Mouse (Mus musculus) kidney, adult 2 months (tissue): ENCODE measurements at regions not wholly inside any gene's neighbourhood (a gene's known extent, or its start where the extent isn't known, plus 50 kb on each side); places are given as distances from the start of the nearest gene placed in this dataset.

Experiments
- DNase-seq: peaks from one replicate; pipeline ENCODE4 v3.0.0; 2021
- H3K27ac ChIP-seq: fragments of 200-500 bp; 2 replicates; pipeline ENCODE4 v1.5.1; 2012; ENCODE audit warnings: low read depth, low read length, control low read depth, inconsistent platforms; ENCODE audit not compliant: insufficient read depth
- H3K27me3 ChIP-seq: fragments of 200-500 bp; replicated peaks from 2 replicates; pipeline ENCODE4 v1.6.1; 2012; ENCODE audit warnings: mild to moderate bottlenecking, moderate library complexity, low read length, inconsistent platforms; ENCODE audit not compliant: control insufficient read depth, insufficient read depth
- H3K36me3 ChIP-seq: fragments of 200-500 bp; 2 replicates; pipeline ENCODE4 v1.6.1; 2012; ENCODE audit warnings: mild to moderate bottlenecking, moderate library complexity, low read length, inconsistent platforms; ENCODE audit not compliant: control insufficient read depth, insufficient read depth
- H3K4me1 ChIP-seq: fragments of 200-500 bp; 2 replicates; pipeline ENCODE4 v1.6.1; 2011; ENCODE audit warnings: low read length; ENCODE audit not compliant: control insufficient read depth, insufficient read depth
- H3K4me3 ChIP-seq: fragments of 200-500 bp; 2 replicates; pipeline ENCODE4 v1.5.1; 2011; ENCODE audit warnings: mild to moderate bottlenecking, low read depth, low read length, control low read depth; ENCODE audit not compliant: insufficient read depth
- CTCF ChIP-seq: fragments of 200-500 bp; conservative IDR thresholded peaks from 2 replicates; pipeline ENCODE4 v1.5.1; 2011; ENCODE audit warnings: low read depth, mild to moderate bottlenecking, control low read depth, low read length, moderate library complexity, mixed read lengths; ENCODE audit not compliant: insufficient read depth, insufficient read length
- POLR2A ChIP-seq: fragments of 200-500 bp; IDR thresholded peaks from one replicate; pipeline ENCODE4 v1.6.1; 2011; ENCODE audit warnings: low read depth, low read length, control low read depth
- WGBS: fragments of 180-500 bp; shearing (Covaris S2); methylation state at CpG from one replicate; pipeline ENCODE4 v1.1.7; 2018; 5-methylcytosine and 5-hydroxymethylcytosine counted together

- H3K4me1 ChIP-seq: no peaks in the 10 kb centered on the region
- H3K27ac ChIP-seq: no peak overlapping the region
- 79% methylated on average over 12 of the region's 12 CpGs for WGBS
- TF ChIP-seq POLR2A (no peak), CTCF (no peak)
- no peaks in the 10 kb centered on the region for H3K27me3 ChIP-seq
- H3K4me3 ChIP-seq: no peak overlapping the region
- H3K36me3 ChIP-seq: no peaks in the 10 kb centered on the region
- DNase-seq: no peak
Observed at GRCm38 (mm10) chr2:133371490-133372215, 180.3 kb upstream of the Bmp2 start.

GRCm38 (mm10) chr2:133373543-133373942, 178.4 kb upstream of the Bmp2 start:
- Histone ChIP-seq H3K27me3 (no peaks in the 10 kb centered on the region), H3K27ac (no peak overlapping the region), H3K4me3 (no peak overlapping the region), H3K4me1 (no peaks in the 10 kb centered on the region), H3K36me3 (no peaks in the 10 kb centered on the region)
- TF ChIP-seq POLR2A (no peak), CTCF (no peak)
- DNase-seq: no peak
- WGBS: 49% methylated on average over 4 of the region's 4 CpGs

GRCm38 (mm10) chr2:133381054-133381453, 170.9 kb upstream of the Bmp2 start:
- TF ChIP-seq CTCF (peak; percentile 59), POLR2A (no peak)
- peak; percentile 42 for DNase-seq
- 68% methylated on average over 3 of the region's 3 CpGs for WGBS
- no peak overlapping the region for H3K4me3 ChIP-seq
- H3K4me1 ChIP-seq: no peaks in the 10 kb centered on the region
- H3K27ac ChIP-seq: no peak overlapping the region
- H3K27me3 ChIP-seq: no peaks in the 10 kb centered on the region
- no peaks in the 10 kb centered on the region for H3K36me3 ChIP-seq

- TF ChIP-seq CTCF (no peak), POLR2A (no peak)
- Histone ChIP-seq H3K27ac (no peak overlapping the region), H3K36me3 (no peaks in the 10 kb centered on the region), H3K4me3 (no peak overlapping the region), H3K4me1 (no peaks in the 10 kb centered on the region), H3K27me3 (no peaks in the 10 kb centered on the region)
- no peak for DNase-seq
- WGBS: 74% methylated on average over 3 of the region's 3 CpGs
Observed at GRCm38 (mm10) chr2:133383135-133383920, 168.6 kb upstream of the Bmp2 start.

GRCm38 (mm10) chr2:133385297-133385696, 166.7 kb upstream of the Bmp2 start:
- no peak for DNase-seq
- no peaks in the 10 kb centered on the region for H3K36me3 ChIP-seq
- TF ChIP-seq POLR2A: no peak
- no peak for TF ChIP-seq CTCF
- H3K27me3 ChIP-seq: no peaks in the 10 kb centered on the region
- whole genome bisulfite sequencing: 53% methylated on average over 2 of the region's 2 CpGs
- no peak overlapping the region for H3K4me3 ChIP-seq
- no peaks in the 10 kb centered on the region for H3K4me1 ChIP-seq
- no peak overlapping the region for H3K27ac ChIP-seq

- Histone ChIP-seq H3K4me1 (no peaks in the 10 kb centered on the region), H3K27ac (no peak overlapping the region), H3K36me3 (no peaks in the 10 kb centered on the region), H3K27me3 (no peaks in the 10 kb centered on the region), H3K4me3 (no peak overlapping the region)
- TF ChIP-seq POLR2A (no peak), CTCF (no peak)
- WGBS: 91% methylated on average over 3 of the region's 3 CpGs
- no peak for DNase-seq
Observed at GRCm38 (mm10) chr2:133387349-133387748, 164.6 kb upstream of the Bmp2 start.

GRCm38 (mm10) chr2:133392298-133392697, 159.7 kb upstream of the Bmp2 start:
- Histone ChIP-seq H3K4me1 (no peaks in the 10 kb centered on the region), H3K27ac (no peak overlapping the region), H3K4me3 (no peak overlapping the region), H3K36me3 (no peaks in the 10 kb centered on the region), H3K27me3 (no peaks in the 10 kb centered on the region)
- 83% methylated on average over 9 of the region's 9 CpGs for WGBS
- no peak for DNase-seq
- TF ChIP-seq POLR2A (no peak), CTCF (no peak)
